20 mouse cellular contexts compared by ENCODE assay signal in genomic region chr4:142876151-142876550, GRCm38 (mm10).
DNase-seq lines count a peak whose midpoint lies in the region; ATAC-seq and TF ChIP-seq lines count a peak whose summit lies in the region.
"Had no signal": no experiment of that assay in that cellular context is flagged by ENCODE, and none has a peak within 500 bp of the region (broad histone marks: within the 10 kb centered on the region; RNA-seq: fewer than 3 reads in every experiment).

No protein-coding gene starts in this region.

- ATAC-seq in neural tube, embryonic 13.5 days (ENCODE audit: low read depth): no peak
- ATAC-seq in lung, postnatal 0 days: no peak
- no peak for ATAC-seq in erythroid progenitor cell, adult 5-6 weeks (replicated peaks; ENCODE audit: low FRiP score, poor library complexity, severe bottlenecking)
- ATAC-seq in megakaryocyte progenitor cell, adult 5-6 weeks (replicated peaks; ENCODE audit: poor library complexity): no peak
- ATAC-seq: forebrain, postnatal 0 days; hindbrain, embryonic 16.5 days; inflammation-experienced regulatory T-cells, adult 6 months; intestine, postnatal 0 days had no signal

- H3K4me3 ChIP-seq in neural tube, embryonic 13.5 days: no peak overlapping the region
- H3K4me3 ChIP-seq in lung, postnatal 0 days (ENCODE audit: low read depth, low read length): no peak overlapping the region
- H3K4me3 ChIP-seq: embryonic facial prominence, embryonic 15.5 days; erythroblast, embryonic 14.5 days; heart, embryonic 12.5 days had no signal

- H3K9ac ChIP-seq in neural tube, embryonic 13.5 days: no peak overlapping the region
- no peak overlapping the region for H3K9ac ChIP-seq in lung, postnatal 0 days (replicated peaks; ENCODE audit: low read depth)
- H3K9ac ChIP-seq: embryonic facial prominence, embryonic 15.5 days; forebrain, postnatal 0 days; heart, embryonic 12.5 days had no signal

- H3K27ac ChIP-seq in neural tube, embryonic 13.5 days (replicated peaks): peak overlapping the region; percentile 59; the same call in 1 of the 2 replicates
- H3K27ac ChIP-seq in lung, postnatal 0 days (ENCODE audit: low read length): no peak overlapping the region
- H3K27ac ChIP-seq: embryonic facial prominence, embryonic 15.5 days had no signal

- no peaks in the 10 kb centered on the region for H3K9me3 ChIP-seq in neural tube, embryonic 13.5 days
- no peaks in the 10 kb centered on the region for H3K9me3 ChIP-seq in lung, postnatal 0 days (ENCODE audit: low read length)
- H3K9me3 ChIP-seq: embryonic facial prominence, embryonic 15.5 days; heart, embryonic 12.5 days had no signal

- peaks cover 28% of the 10 kb centered on the region for H3K4me1 ChIP-seq in neural tube, embryonic 13.5 days (replicated peaks)
- no peaks in the 10 kb centered on the region for H3K4me1 ChIP-seq in lung, postnatal 0 days (ENCODE audit: insufficient read depth, low read depth, low read length)
- H3K4me1 ChIP-seq: heart, embryonic 12.5 days had no signal

- TF ChIP-seq EP300 in lung, postnatal 0 days (IDR thresholded peaks at IDR 0.05): no peak

- 91% methylated on average over 3 of the region's 3 CpGs for WGBS in neural tube, embryonic 13.5 days
- WGBS in lung, postnatal 0 days: 91% methylated on average over 3 of the region's 3 CpGs

- H3K27me3 ChIP-seq in neural tube, embryonic 13.5 days: peaks cover 9% of the 10 kb centered on the region; the same call in 1 of the 2 replicates
- H3K27me3 ChIP-seq in lung, postnatal 0 days (replicated peaks; ENCODE audit: insufficient read depth, low read length): no peaks in the 10 kb centered on the region
- H3K27me3 ChIP-seq: embryonic facial prominence, embryonic 15.5 days; heart, embryonic 12.5 days had no signal

- no peak for TF ChIP-seq CTCF in lung, postnatal 0 days (IDR thresholded peaks at IDR 0.05)

- H3K36me3 ChIP-seq in neural tube, embryonic 13.5 days: no peaks in the 10 kb centered on the region
- no peaks in the 10 kb centered on the region for H3K36me3 ChIP-seq in lung, postnatal 0 days (ENCODE audit: insufficient read depth, low read length)
- H3K36me3 ChIP-seq: embryonic facial prominence, embryonic 15.5 days; heart, embryonic 12.5 days had no signal

- H3K4me2 ChIP-seq in neural tube, embryonic 13.5 days: no peak overlapping the region
- H3K4me2 ChIP-seq in lung, postnatal 0 days (replicated peaks; ENCODE audit: low read depth, low read length): no peak overlapping the region
- H3K4me2 ChIP-seq: embryonic facial prominence, embryonic 15.5 days; heart, embryonic 12.5 days had no signal

- no peak for DNase-seq in neural tube, embryonic 10.5 days (ENCODE audit: extremely low spot score, low spot score)
- peak; percentile 82 to 88 for DNase-seq in cerebellum, adult 18-20 months
- DNase-seq in cerebellum, adult 9-11 months: peak; percentile 93
- peak; percentile 82 to 83 for DNase-seq in cerebellum, postnatal 36 days
- DNase-seq in lung, postnatal 0 days (ENCODE audit: low spot score): no peak
- DNase-seq: adrenal gland, adult 2 months; adrenal gland, postnatal 25 days; embryo, embryonic 11 days; forebrain, postnatal 0 days; gastrocnemius, postnatal 25 days; heart, postnatal 36 days had no signal

Comparison
In these comparisons a context has a peak if more than half of its experiments do, and no peak if none do; other contexts are left out.
1. DNase-seq: peak in cerebellum, adult 18-20 months (2 of 2), cerebellum, adult 9-11 months (single experiment) and cerebellum, postnatal 36 days (2 of 2); none in neural tube, embryonic 10.5 days (single experiment) and lung, postnatal 0 days (single experiment).